Mouse (Mus musculus) midbrain, embryonic 11.5 days (tissue): ENCODE data around the gene Bcdin3d. TPM values are rescaled to one million over a fixed set of nuclear protein-coding genes. Genes with fewer than 3 reads are reported as not detected.
A peak's percentile ranks its signal among the peaks of the same experiment; 100 is the strongest.
"Not testable (repeated sequence)": the region's sequence is repeated elsewhere in the genome, so short reads cannot be mapped to it uniquely, and the experiment has no call there.

Experiments
- ATAC-seq: fragments of 200-750 bp; cut with Nextera tagmentation; 2 replicates; pipeline ENCODE4 v1.8.0; 2017; ENCODE audit warnings: moderate TSS enrichment, moderate library complexity; ENCODE audit not compliant: low FRiP score
- DNase-seq: peaks from one replicate; pipeline ENCODE4 v3.0.0; 2015; ENCODE audit warnings: low spot score; ENCODE audit errors: missing footprints
- H3K27ac ChIP-seq: fragments of 300-500 bp; sonication (generic); 2 replicates; pipeline ENCODE4 v1.5.1; 2014; ENCODE audit warnings: low read depth, low read length
- H3K27me3 ChIP-seq: fragments of 300-500 bp; sonication (generic); 2 replicates; pipeline ENCODE4 v1.6.1; 2014; ENCODE audit warnings: mild to moderate bottlenecking, low read length, moderate library complexity, mixed read lengths; ENCODE audit not compliant: control insufficient read depth, insufficient read depth
- H3K36me3 ChIP-seq: fragments of 300-500 bp; sonication (generic); 2 replicates; pipeline ENCODE4 v1.6.1; 2014; ENCODE audit warnings: mild to moderate bottlenecking, low read length, moderate library complexity, mixed read lengths; ENCODE audit not compliant: control insufficient read depth, insufficient read depth
- H3K4me1 ChIP-seq: fragments of 300-500 bp; sonication (generic); 2 replicates; pipeline ENCODE4 v1.6.1; 2014; ENCODE audit warnings: low read length; ENCODE audit not compliant: control insufficient read depth, insufficient read depth
- H3K4me2 ChIP-seq: fragments of 300-500 bp; sonication (generic); 2 replicates; pipeline ENCODE4 v1.6.1; 2014; ENCODE audit warnings: mild to moderate bottlenecking, moderate library complexity
- H3K4me3 ChIP-seq: fragments of 300-500 bp; sonication (generic); 2 replicates; pipeline ENCODE4 v1.5.1; 2014; ENCODE audit warnings: low read depth, low read length
- H3K9ac ChIP-seq: fragments of 300-500 bp; sonication (generic); 2 replicates; pipeline ENCODE4 v1.6.1; 2014; ENCODE audit warnings: low read length
- H3K9me3 ChIP-seq: fragments of 300-500 bp; sonication (generic); 2 replicates; pipeline ENCODE4 v1.6.1; 2016; ENCODE audit warnings: low read length; ENCODE audit not compliant: control insufficient read depth
- WGBS: fragments of 180-500 bp; shearing (Covaris S2); extraction: QIAGEN DNeasy Blood & Tissue Kit; methylation state at CpG from one replicate; pipeline ENCODE4 v1.1.7; 2014; 5-methylcytosine and 5-hydroxymethylcytosine counted together
- polyA plus RNA-seq: library from polyadenylated mRNA; unstranded; fragments of >200 nt; fragmentation: Nextera tagmentation; extraction: Ambion mirVana; gene quantifications from 2 replicates; pipeline ENCODE4 v1.2.1, GENCODE M21; 2014

Bcdin3d gene
- polyA plus RNA-seq, 1 experiment from 2014 or later: 19.7 TPM

DNA sequence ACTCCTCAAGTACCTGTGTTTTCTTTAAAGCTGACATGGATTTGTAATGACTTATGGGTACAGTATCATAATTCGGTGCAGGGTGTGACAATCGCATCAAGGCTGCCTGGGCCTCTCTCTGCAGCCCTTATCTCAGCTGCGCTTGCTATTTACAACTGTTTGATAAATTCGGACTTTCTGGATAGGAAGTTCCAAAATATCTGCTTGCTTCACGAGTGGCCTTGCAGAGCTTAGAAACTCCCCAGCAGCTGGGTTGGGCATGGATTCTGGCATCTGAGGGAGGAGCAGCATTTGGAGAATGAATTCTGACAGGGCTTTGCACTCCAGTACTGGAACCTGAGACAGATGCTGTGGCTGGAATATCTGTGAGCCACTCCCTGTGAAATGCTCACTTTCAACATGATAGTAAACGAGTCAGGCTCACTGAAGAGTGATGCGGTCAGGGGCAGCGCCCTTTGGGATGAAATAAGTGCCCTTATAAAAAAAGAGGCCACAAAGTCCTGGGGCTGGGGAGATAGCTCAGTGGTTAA, 24.7 kb downstream of the Bcdin3d start:
- Histone ChIP-seq H3K36me3 (no peaks in the 10 kb centered on the region), H3K4me2 (no peak overlapping the region), H3K27ac (no peak overlapping the region), H3K9ac (no peak overlapping the region), H3K27me3 (no peaks in the 10 kb centered on the region), H3K9me3 (no peaks in the 10 kb centered on the region), H3K4me1 (peaks cover 3% of the 10 kb centered on the region; the same call in 1 of the 2 replicates), H3K4me3 (no peak overlapping the region)
- no peak for ATAC-seq
- DNase-seq: no peak
- WGBS: 88% methylated on average over 8 of the region's 8 CpGs

- H3K4me2 ChIP-seq: no peak overlapping the region
- H3K9me3 ChIP-seq: no peaks in the 10 kb centered on the region
- ATAC-seq (no peak), DNase-seq (no peak)
- H3K36me3 ChIP-seq: no peaks in the 10 kb centered on the region
- no peak overlapping the region for H3K27ac ChIP-seq
- H3K4me3 ChIP-seq: no peak overlapping the region
- H3K4me1 ChIP-seq: peaks cover 3% of the 10 kb centered on the region; the same call in 1 of the 2 replicates
- no peak overlapping the region for H3K9ac ChIP-seq
- no peaks in the 10 kb centered on the region for H3K27me3 ChIP-seq
- WGBS: 85% methylated on average over 9 of the region's 9 CpGs
Observed at GRCm38 (mm10) chr15:99449131-99449750, 25.3 kb downstream of the Bcdin3d start.

DNA sequence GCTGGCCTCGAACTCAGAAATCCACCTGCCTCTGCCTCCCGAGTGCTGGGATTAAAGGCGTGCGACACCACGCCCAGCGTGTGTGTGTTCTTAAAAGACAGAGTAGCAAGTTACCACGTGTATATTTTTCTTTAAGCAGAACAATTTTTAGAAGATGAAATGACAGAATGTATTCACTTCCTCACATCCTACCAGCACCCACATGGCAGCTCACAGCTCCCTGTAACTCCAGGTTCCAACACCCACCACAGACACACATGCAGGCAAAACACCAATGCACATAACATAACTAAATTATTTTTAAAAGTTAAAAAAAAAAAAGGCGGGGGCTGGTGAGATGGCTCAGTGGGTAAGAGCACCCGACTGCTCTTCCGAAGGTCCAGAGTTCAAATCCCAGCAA, 28.4 kb downstream of the Bcdin3d start:
- H3K9me3 ChIP-seq, H3K27ac ChIP-seq, H3K27me3 ChIP-seq, H3K4me3 ChIP-seq, DNase-seq, H3K4me1 ChIP-seq, H3K9ac ChIP-seq, H3K36me3 ChIP-seq, H3K4me2 ChIP-seq, ATAC-seq: not testable (repeated sequence)
- 89% methylated on average over 10 of the region's 10 CpGs for WGBS

DNA sequence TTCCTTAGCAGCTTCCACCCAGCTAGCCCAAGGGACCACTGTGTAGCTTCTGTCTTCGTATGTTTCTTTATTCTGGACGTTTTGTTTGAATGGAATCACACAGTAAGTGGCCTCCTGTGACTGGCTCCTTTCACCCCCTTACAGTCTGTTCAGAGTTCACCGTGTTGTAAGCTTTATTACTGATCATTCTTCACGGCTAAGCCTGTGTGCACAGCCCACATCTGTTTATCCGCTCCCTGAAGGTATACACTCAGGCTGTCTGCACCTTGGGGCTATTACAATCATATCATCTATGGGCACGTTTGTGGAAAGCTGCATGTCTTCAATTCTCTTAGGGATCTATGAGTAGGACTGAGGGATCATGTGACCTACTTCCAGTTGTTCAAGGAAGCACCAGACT, 29.0 kb downstream of the Bcdin3d start:
- Histone ChIP-seq H3K9me3 (no peaks in the 10 kb centered on the region), H3K4me1 (peaks cover 6% of the 10 kb centered on the region), H3K27ac (no peak overlapping the region), H3K4me3 (no peak overlapping the region), H3K27me3 (no peaks in the 10 kb centered on the region), H3K36me3 (no peaks in the 10 kb centered on the region), H3K9ac (no peak overlapping the region), H3K4me2 (no peak overlapping the region)
- DNase-seq (no peak), ATAC-seq (no peak)
- WGBS: 75% methylated on average over 6 of the region's 6 CpGs

GRCm38 (mm10) chr15:99442358-99442757, 32.2 kb downstream of the Bcdin3d start:
- ATAC-seq: no peak
- DNase-seq: no peak
- H3K36me3 ChIP-seq: peaks cover 2% of the 10 kb centered on the region; the same call in 1 of the 2 replicates
- H3K4me3 ChIP-seq: no peak overlapping the region
- no peaks in the 10 kb centered on the region for H3K27me3 ChIP-seq
- H3K27ac ChIP-seq: no peak overlapping the region
- H3K4me1 ChIP-seq: peaks cover 10% of the 10 kb centered on the region
- no peaks in the 10 kb centered on the region for H3K9me3 ChIP-seq
- WGBS: 82% methylated on average over 7 of the region's 7 CpGs
- no peak overlapping the region for H3K4me2 ChIP-seq
- H3K9ac ChIP-seq: no peak overlapping the region

- no peak for DNase-seq
- Histone ChIP-seq H3K4me2 (no peak overlapping the region), H3K36me3 (peaks cover 2% of the 10 kb centered on the region), H3K9me3 (no peaks in the 10 kb centered on the region), H3K27ac (peak overlapping the region; percentile 36; the same call in 1 of the 2 replicates), H3K4me3 (no peak overlapping the region), H3K9ac (peak overlapping the region; percentile 24; the same call in 1 of the 2 replicates), H3K27me3 (no peaks in the 10 kb centered on the region), H3K4me1 (peaks cover 10% of the 10 kb centered on the region)
- WGBS: 69% methylated on average over 8 of the region's 8 CpGs
- ATAC-seq: no peak
Observed at GRCm38 (mm10) chr15:99440816-99441457, 33.6 kb downstream of the Bcdin3d start.

DNA sequence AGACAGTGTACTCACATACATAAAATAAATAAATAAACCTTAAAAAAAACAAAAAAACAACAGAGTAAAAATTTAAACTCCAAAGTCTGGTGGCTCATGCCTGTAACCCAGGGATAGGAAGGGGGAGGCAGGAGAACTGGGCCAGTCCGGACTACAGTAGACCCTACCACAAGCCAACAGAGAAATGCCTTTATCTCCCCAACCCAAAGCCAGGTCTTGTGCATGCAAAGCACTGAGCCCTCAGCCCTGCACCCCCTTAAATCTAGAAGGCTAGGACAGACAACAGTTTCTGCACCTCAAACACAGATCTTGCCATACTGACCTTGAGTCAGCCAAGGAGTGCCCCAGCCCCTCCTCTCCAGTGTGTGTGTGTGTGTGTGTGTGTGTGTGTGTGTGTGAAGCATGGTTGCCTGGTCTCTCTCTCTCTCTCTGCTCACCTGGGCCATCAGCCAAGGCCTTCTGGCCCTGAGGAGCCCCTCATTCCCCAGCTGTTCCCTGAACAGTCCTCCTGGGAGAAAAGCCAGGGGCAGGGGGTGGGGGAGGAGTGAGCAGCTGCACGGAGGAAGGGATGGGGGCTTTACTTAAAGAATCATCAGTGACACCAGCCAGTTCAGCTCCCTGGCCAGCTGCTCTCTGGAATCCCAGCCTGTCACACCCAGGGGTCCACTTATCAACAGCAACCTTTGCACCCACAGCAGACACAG, 34.3 kb downstream of the Bcdin3d start:
- no peak overlapping the region for H3K4me3 ChIP-seq
- WGBS: 61% methylated on average over 2 of the region's 2 CpGs
- peak overlapping the region; percentile 24; the same call in 1 of the 2 replicates for H3K9ac ChIP-seq
- peaks cover 10% of the 10 kb centered on the region for H3K4me1 ChIP-seq
- ATAC-seq (peak; percentile 44; the same call in 1 of the 2 replicates), DNase-seq (peak; percentile 89)
- no peaks in the 10 kb centered on the region for H3K9me3 ChIP-seq
- H3K4me2 ChIP-seq: no peak overlapping the region
- no peak overlapping the region for H3K27ac ChIP-seq
- peaks cover 2% of the 10 kb centered on the region for H3K36me3 ChIP-seq
- no peaks in the 10 kb centered on the region for H3K27me3 ChIP-seq

- no peaks in the 10 kb centered on the region for H3K9me3 ChIP-seq
- H3K36me3 ChIP-seq: peaks cover 2% of the 10 kb centered on the region
- no peak overlapping the region for H3K27ac ChIP-seq
- ATAC-seq (no peak), DNase-seq (no peak)
- no peak overlapping the region for H3K4me3 ChIP-seq
- H3K9ac ChIP-seq: no peak overlapping the region
- H3K4me2 ChIP-seq: no peak overlapping the region
- 85% methylated on average over 8 of the region's 8 CpGs for WGBS
- H3K4me1 ChIP-seq: peaks cover 10% of the 10 kb centered on the region
- no peaks in the 10 kb centered on the region for H3K27me3 ChIP-seq
Observed at GRCm38 (mm10) chr15:99438966-99439698, 35.4 kb downstream of the Bcdin3d start.
